Mouse (Mus musculus) cerebellum, adult 9-10 months (tissue): ENCODE results near the gene E2f2.
A peak's percentile ranks its signal among the peaks of the same experiment; 100 is the strongest.

Experiments used
- DNase-seq: peaks from one replicate; pipeline ENCODE4 v3.0.0; 2022

Gene E2f2

DNA sequence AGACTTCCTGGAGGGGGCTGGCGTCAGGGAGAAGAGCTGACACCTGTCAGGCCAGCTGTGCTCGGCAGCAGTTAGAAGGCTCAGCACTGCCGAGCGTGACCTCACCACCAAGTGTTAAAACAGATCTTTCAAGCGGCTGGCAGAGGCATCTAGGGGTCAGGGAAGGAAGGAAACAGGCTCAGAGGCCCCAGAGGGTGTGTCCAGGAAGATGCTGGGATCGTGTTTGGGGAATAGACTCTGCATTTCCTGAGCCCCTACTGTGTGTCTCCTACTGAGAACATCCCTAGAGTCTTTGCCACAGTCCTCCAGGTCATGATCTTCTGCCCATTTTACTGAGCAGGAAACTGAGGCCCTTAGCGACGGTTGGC, 5.0 kb downstream of the E2f2 start:
- no peak for DNase-seq

GRCm38 (mm10) chr4:136177612-136178474, 5.6 kb downstream of the E2f2 start:
- DNase-seq: no peak

GRCm38 (mm10) chr4:136178475-136178921, 6.3 kb downstream of the E2f2 start:
- DNase-seq: no peak

DNA sequence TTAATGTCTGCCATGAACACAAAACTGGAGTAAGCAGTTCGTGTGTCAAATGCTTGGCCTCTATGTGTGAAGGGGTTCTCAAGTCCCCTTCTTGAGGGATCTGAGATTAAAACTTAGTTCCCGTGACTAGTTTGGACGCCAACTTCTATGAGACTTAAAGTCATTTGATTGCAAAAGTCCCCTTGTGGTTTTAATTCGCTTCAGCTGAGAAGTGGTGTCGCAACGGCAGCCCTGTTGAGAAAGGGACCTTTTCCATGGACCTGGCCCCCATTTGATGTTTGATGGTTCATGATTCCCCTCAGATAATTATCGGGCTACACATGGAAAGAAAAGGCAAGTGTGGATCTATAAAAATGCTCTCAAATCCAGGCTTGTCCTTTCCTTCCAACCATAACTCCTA, 7.3 kb downstream of the E2f2 start:
- DNase-seq: no peak

DNA sequence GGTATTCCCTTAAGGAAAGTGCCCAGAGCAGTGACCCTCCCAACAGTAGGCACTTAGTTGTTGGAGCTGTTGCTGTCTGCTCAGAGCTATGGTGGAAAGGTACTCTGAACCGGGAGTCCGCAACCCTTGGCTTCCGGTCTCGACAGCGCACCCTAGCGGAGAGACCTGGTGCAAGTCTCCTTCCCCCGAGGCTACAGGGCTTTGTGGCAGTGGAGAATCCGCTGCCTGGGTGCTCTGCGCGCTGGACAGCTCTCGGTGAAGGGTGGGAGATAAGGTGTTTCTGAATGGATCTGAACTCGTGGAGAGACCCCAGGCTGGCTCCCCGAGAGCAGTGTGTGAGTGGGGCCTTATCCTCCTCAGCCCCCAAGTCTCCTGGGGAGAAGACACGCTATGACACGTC, 7.8 kb downstream of the E2f2 start:
- DNase-seq: peak; percentile 48

DNA sequence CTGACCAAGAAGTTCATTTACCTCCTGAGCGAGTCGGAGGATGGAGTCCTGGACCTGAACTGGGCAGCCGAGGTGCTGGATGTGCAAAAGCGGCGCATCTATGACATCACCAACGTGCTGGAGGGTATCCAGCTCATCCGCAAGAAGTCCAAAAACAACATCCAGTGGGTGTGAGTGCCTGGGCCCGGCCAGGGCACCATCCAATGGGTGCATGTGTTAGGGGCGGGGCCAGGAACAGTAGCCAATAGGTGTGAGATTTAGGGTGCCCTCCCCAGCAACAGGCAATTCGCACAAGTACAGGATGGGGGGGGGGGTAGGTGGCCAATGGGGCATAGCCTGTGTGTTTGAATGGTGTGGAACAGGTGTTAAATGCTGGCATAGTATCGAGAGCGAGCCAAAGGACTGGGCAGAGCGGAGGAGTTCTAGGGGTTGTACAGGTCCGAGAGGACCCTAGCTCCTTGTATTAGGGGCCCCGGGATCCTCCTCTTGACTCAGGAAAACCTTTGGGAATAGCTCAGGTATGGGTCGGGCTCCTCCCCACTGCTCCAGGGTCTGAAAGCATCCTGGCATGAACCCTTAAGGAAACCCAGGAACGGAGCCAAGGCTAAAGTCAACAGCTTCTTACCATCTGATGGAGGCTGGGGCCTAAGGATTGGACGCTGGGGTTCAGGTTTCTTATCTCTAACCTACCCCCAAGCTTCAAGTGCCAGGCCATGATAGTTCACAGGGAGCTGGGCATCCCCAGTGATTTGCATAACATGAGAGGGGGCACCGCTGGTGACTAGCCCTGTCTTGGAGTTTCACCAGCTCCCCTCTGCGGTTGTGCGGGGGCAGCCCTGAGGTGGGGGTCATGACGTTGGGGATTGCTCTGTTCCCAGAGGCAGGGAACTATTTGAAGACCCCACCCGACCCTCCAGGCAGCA, 8.5 kb downstream of the E2f2 start:
- peak; percentile 36 for DNase-seq

DNA sequence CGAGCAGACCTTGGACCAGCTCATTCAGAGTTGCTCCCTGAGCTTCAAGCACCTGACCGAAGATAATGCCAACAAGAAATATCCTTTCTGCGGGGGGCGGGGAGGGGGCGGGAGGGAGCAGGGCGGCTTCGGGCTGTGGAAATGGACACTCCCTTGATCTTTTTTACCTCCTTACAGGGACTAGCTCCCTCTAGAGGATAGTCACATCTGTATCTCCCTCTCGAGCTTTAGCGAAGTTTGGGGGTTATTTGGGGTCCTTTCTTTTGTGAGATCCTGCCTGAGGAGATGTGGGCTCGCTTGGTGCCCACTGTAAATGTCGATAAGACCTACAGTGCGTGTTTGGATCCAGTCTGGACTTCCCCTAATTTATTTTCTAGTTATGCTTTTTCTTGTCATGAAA, 9.2 kb downstream of the E2f2 start:
- DNase-seq: no peak

DNA sequence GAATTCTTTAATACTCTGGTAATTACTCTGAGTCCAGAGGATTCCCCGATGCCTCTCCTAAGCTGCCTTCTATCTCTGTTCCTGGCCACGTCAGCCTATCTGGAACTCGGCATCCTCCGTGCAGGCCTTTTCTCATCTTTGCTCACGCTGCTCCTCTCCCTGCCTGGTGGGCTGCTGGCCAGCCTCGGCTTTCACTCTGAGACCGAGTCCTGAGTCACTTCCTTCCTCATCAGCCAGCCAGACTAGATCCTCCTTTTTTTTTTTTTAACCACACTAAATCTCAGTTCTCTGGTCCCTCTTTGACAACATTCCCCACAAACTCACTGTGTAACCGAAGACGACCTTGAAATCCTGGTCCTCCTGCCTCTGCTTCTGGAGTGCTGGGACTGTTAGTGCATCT, 13.2 kb downstream of the E2f2 start:
- no peak for DNase-seq

DNA sequence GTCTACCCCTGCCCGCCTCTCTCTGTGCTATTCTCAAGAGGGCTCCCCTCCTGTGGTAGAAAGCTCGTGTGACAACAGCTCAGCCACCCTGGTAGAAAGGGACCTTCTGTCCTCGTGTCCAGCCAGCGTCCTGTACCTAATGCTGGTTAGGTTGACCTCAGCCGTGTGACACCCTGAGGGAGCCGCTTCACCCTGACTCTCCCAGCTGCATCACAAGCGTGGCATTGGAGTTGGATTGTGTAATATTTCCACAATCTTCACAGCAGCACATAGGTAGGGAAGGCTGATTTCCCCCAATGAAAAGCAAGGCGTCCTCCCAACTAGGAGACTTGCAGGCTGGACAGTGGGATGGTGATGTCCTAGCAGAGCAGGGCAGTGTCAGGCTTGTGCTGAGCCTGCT, 14.1 kb downstream of the E2f2 start:
- DNase-seq: no peak

DNA sequence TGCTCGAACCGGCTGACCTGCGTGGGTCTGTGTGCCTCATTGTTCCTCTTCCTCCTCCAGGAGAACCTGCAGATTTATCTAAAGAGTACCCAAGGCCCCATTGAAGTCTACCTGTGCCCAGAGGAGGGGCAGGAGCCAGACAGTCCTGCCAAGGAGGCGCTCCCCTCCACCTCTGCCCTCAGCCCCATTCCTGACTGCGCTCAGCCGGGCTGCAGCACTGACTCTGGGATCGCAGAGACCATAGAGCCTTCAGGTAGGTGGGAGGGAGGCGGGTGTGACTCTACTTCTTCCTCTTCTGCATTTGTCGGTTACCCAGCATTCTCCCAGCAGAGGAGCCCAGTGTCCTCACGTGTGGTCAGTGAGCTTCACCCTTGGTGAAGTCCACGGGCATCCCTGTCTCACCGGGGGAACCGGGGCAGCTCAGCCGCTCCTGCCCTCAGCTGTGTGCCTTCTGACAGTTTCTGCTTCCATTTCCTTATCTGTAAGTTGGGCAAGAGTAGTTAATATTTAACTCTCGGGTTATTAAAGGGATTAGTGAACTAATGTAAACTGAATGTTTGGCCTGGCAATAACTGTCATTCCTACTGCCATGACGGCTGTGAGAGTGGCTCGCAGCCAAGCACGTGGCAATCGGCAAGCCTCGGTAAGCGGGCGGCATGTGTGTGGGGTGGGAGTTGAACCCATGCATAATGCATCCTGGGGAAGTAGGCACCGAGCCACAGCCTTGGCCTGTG, 14.7 kb downstream of the E2f2 start:
- DNase-seq: no peak

DNA sequence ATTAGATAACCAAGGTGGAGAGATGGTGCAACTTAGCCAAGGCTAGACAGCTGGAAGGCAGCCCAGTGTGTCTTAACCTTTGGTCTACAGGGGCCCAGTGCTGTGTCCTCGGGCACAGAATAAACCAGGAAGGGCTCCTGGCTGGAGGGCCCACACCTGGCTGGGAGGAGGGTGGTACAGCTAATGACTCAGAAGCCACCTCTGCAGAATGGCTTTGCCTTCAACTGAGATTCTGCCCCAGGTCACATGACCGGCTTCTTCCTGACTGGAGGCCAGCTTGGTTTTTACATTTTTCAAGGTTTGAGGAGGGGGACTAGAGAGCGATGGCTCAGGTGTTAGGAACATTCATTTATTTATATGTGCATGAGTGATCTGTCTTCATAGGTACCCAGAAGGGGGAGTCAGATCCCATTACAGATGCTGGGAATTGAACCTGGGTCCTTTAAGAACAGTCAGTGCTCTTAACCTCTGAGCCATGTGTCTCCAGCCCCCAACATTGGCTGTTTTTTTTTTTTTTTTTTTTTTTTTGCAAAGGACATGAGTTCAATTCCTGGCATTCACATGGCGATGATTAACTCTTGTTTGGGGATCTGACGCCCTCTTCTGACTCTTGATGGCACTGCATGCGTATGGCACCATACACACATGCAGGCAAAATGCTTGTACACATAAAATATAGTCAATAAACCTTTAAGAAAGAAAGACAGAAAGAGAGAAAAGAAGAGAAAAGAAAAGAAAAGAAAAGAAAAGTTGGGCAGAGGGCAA, 17.0 kb downstream of the E2f2 start:
- no peak for DNase-seq

GRCm38 (mm10) chr4:136189912-136190311, 17.7 kb downstream of the E2f2 start:
- no peak for DNase-seq

DNA sequence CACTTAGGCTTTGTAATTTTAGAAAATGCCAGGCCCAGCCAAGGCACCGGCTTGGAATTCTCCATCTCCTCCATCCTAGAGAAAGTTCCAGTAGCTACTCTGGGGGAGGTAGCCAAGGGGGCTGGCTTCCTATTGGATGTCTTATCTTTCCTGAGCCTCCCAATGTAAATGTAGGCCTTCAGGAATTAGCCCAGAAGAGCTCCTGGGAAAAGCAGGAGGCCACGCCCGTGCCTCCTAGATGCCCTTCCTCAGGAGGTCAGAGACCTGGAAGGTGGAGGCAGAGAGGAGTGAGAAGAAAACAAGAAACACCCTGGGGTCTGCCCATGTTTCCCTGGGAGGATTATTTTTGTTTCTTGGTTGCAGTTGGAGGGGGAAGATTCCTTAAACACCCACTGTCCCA, 21.4 kb downstream of the E2f2 start:
- no peak for DNase-seq

GRCm38 (mm10) chr4:136195029-136195428, 22.8 kb downstream of the E2f2 start:
- DNase-seq: no peak

GRCm38 (mm10) chr4:136195629-136196028, 23.4 kb downstream of the E2f2 start:
- DNase-seq: no peak

- no peak for DNase-seq
Observed at GRCm38 (mm10) chr4:136196201-136196600, 24.0 kb downstream of the E2f2 start.

GRCm38 (mm10) chr4:136198846-136199245, 26.7 kb downstream of the E2f2 start:
- no peak for DNase-seq

DNA sequence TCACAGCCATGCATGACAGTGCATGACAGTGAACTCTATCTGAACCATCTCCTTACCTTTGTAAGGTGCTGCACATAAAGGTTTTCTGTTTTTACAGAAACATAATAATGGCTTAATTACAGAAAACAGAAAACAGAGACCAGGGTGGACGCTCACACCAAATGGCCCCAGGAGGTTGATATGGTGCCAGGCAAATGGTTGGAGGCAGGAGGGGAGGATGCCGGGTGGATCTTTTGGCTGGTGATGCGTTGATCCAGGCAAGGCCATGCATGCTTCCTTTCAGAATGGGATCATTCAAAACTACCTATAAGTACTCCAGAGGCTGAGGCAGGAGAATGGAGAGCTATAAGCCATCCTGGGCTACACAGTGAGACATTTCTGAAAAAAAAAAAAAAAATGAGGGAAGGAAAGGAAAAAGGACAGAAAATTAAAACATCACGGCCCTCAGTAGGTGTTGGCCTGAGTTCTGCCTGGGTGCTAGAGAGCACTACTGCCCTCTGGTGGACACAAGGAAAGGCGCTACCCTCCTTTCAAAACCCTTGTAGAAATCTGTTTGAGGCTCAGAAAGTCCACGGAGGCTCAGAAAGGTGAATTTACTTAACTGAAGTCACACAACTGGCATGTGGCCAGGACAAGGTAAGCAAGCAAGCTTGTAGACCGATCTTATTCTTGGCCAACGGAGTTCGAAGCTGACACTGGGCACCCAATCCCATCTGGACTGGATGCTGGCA, 27.5 kb downstream of the E2f2 start:
- DNase-seq: peak; percentile 45

- DNase-seq: no peak
Observed at GRCm38 (mm10) chr4:136202509-136202908, 30.3 kb downstream of the E2f2 start.

DNA sequence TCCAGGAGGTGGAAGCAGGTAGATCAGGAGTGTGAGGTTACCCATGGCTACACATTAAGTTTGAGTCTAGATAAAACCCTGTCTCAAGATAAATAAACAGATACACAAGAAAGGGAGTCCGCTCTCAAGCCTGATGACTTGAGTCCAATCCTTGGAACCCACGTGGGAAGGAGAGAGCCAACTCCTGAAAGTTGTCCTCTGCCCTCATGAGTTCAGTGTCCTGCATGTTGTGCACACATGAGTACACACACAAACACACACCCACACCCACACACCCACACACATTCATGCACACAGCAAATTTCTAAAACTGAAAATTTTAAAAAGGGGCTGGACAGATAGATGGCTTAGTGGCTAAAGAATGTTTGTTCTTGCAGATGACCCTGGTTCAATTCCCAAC, 32.6 kb downstream of the E2f2 start:
- DNase-seq: no peak

DNA sequence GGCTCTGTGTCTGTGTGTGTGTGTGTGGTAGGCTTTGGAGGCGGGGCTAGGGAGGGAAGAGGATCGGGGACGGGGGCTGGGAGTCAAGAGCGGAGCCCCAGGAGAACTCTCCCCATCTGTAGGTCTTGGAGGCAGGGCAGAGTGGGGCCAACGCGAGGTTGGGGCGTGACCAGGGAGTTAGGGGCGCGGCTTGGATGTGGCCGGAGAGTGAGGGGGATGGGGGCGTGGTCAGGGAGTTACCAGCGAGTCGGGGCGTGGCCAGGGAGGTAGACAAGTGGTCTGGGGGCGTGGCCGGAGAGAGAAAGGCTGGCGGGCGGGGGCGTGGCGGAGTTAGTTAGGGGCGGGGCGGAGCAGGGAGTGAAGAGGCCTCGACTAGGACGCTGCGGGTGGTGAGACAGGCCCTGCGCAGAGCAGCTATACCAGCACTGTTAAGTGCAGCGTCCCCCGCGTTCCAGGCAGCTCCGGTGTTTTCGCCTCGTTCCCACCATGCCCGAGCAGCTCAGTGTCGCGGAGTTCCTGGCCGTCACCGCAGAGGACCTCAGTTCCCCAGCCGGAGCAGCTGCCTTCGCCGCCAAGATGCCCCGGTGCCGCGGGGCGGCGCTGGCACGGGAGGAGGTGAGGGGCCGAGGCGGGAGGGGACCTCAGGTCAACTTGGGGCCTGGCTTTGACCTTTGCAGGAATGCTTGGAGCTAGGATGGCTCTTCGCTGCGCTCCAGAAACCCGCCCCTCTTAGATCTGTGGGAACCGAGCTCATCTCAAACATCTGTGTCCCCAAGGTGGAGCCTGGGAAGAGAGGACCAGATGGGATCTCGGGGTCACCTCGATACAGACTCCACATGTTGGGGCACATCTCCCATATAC, 34.1 kb downstream of the E2f2 start, which contains the start of gene Asap3:
Asap3 (plus strand) TSS at position 333 of the 861 bp plus-strand sequence.
- DNase-seq: peak; percentile 50
